Mouse (Mus musculus) embryonic facial prominence, embryonic 15.5 days (tissue): ENCODE measurements at regions not wholly inside any gene's neighbourhood (a gene's known extent, or its start where the extent isn't known, plus 50 kb on each side); places are given as distances from the start of the nearest gene placed in this dataset.

Source experiments
- ATAC-seq: fragments of 200-750 bp; cut with Nextera tagmentation; 2 replicates; pipeline ENCODE4 v1.8.0; 2017; ENCODE audit warnings: low read depth, moderate TSS enrichment; ENCODE audit not compliant: insufficient number of reproducible peaks, low FRiP score, low TSS enrichment
- H3K27ac ChIP-seq: fragments of 300-500 bp; sonication (generic); replicated peaks from 2 replicates; pipeline ENCODE4 v1.5.1; 2015; ENCODE audit warnings: mild to moderate bottlenecking, inconsistent platforms
- H3K27me3 ChIP-seq: fragments of 300-500 bp; sonication (generic); 2 replicates; pipeline ENCODE4 v1.6.1; 2015; ENCODE audit warnings: inconsistent platforms
- H3K36me3 ChIP-seq: fragments of 300-500 bp; sonication (generic); 2 replicates; pipeline ENCODE4 v1.6.1; 2015; ENCODE audit warnings: mild to moderate bottlenecking, inconsistent platforms
- H3K4me1 ChIP-seq: fragments of 300-500 bp; sonication (generic); 2 replicates; pipeline ENCODE4 v1.6.1; 2015; ENCODE audit warnings: inconsistent platforms
- H3K4me2 ChIP-seq: fragments of 300-500 bp; sonication (generic); replicated peaks from 2 replicates; pipeline ENCODE4 v1.6.1; 2015; ENCODE audit warnings: mild to moderate bottlenecking, inconsistent platforms
- H3K4me3 ChIP-seq: fragments of 300-500 bp; sonication (generic); replicated peaks from 2 replicates; pipeline ENCODE4 v1.5.1; 2015; ENCODE audit warnings: mild to moderate bottlenecking, inconsistent platforms
- H3K9ac ChIP-seq: fragments of 300-500 bp; sonication (generic); 2 replicates; pipeline ENCODE4 v1.6.1; 2015; ENCODE audit warnings: inconsistent platforms
- H3K9me3 ChIP-seq: fragments of 300-500 bp; sonication (generic); replicated peaks from 2 replicates; pipeline ENCODE4 v1.6.1; 2016; ENCODE audit warnings: inconsistent platforms
- WGBS: fragments of 180-500 bp; shearing (Covaris S2); methylation state at CpG from one replicate; pipeline ENCODE4 v1.1.7; 2015; 5-methylcytosine and 5-hydroxymethylcytosine counted together

- no peak for ATAC-seq
- H3K9ac ChIP-seq, result no peak overlapping the region
- WGBS, result 70% methylated on average over 6 of the region's 6 CpGs
Observed at GRCm38 (mm10) chr6:147789112-147789511, 257.9 kb upstream of the Far2 start.

GRCm38 (mm10) chr6:147793811-147794210 is 253.2 kb upstream of the Far2 start:
- Histone ChIP-seq H3K9me3 (no peaks in the 10 kb centered on the region), H3K36me3 (no peaks in the 10 kb centered on the region), H3K4me2 (no peak overlapping the region), H3K4me1 (0 out of 2 replicates have a peak, but pooled peaks cover 5% of the 10 kb centered on the region), H3K27me3 (peaks cover 7% of the 10 kb centered on the region; the same call in 1 of the 2 replicates), H3K9ac (no peak overlapping the region), H3K27ac (no peak overlapping the region), H3K4me3 (no peak overlapping the region)
- WGBS, result 53% methylated on average over 3 of the region's 3 CpGs
- ATAC-seq, result no peak

More at GRCm38 (mm10) chr6:147789112-147789511, 257.9 kb upstream of the Far2 start:
- Histone ChIP-seq H3K27ac (no peak overlapping the region), H3K27me3 (peaks cover 7% of the 10 kb centered on the region; the same call in 1 of the 2 replicates), H3K9me3 (no peaks in the 10 kb centered on the region), H3K4me2 (no peak overlapping the region), H3K4me3 (no peak overlapping the region), H3K4me1 (0 out of 2 replicates have a peak, but pooled peaks cover 4% of the 10 kb centered on the region), H3K36me3 (no peaks in the 10 kb centered on the region)

GRCm38 (mm10) chr6:147794351-147794750 is 252.7 kb upstream of the Far2 start:
- no peaks in the 10 kb centered on the region for H3K36me3 ChIP-seq
- H3K4me1 ChIP-seq, result 0 out of 2 replicates have a peak, but pooled peaks cover 5% of the 10 kb centered on the region
- H3K9me3 ChIP-seq, result no peaks in the 10 kb centered on the region
- H3K27me3 ChIP-seq, result peaks cover 2% of the 10 kb centered on the region; the same call in 1 of the 2 replicates
- no peak overlapping the region for H3K27ac ChIP-seq
- H3K4me2 ChIP-seq, result no peak overlapping the region
- no peak overlapping the region for H3K9ac ChIP-seq
- no peak for ATAC-seq
- WGBS, result 51% methylated on average over 4 of the region's 4 CpGs
- no peak overlapping the region for H3K4me3 ChIP-seq

- no peaks in the 10 kb centered on the region for H3K27me3 ChIP-seq
- no peak overlapping the region for H3K27ac ChIP-seq
- no peaks in the 10 kb centered on the region for H3K9me3 ChIP-seq
- no peak for ATAC-seq
- H3K4me3 ChIP-seq, result no peak overlapping the region
- no peak overlapping the region for H3K4me2 ChIP-seq
- H3K4me1 ChIP-seq, result 0 out of 2 replicates have a peak, but pooled peaks cover under 1% of the 10 kb centered on the region
- no peak overlapping the region for H3K9ac ChIP-seq
- H3K36me3 ChIP-seq, result no peaks in the 10 kb centered on the region
- WGBS, result 52% methylated on average over 9 of the region's 9 CpGs
Observed at GRCm38 (mm10) chr6:147799009-147799727, 247.9 kb upstream of the Far2 start.

- no peak overlapping the region for H3K9ac ChIP-seq
- H3K4me1 ChIP-seq, result no peaks in the 10 kb centered on the region
- H3K4me3 ChIP-seq, result no peak overlapping the region
- no peak overlapping the region for H3K27ac ChIP-seq
- WGBS, result 87% methylated on average over 6 of the region's 6 CpGs
- no peak for ATAC-seq
- H3K4me2 ChIP-seq, result no peak overlapping the region
- H3K36me3 ChIP-seq, result no peaks in the 10 kb centered on the region
- no peaks in the 10 kb centered on the region for H3K27me3 ChIP-seq
- no peaks in the 10 kb centered on the region for H3K9me3 ChIP-seq
Observed at GRCm38 (mm10) chr6:147799861-147800260, 247.2 kb upstream of the Far2 start.

GRCm38 (mm10) chr6:147800846-147801245 is 246.2 kb upstream of the Far2 start:
- no peak overlapping the region for H3K27ac ChIP-seq
- H3K36me3 ChIP-seq, result no peaks in the 10 kb centered on the region
- no peak overlapping the region for H3K4me3 ChIP-seq
- no peaks in the 10 kb centered on the region for H3K9me3 ChIP-seq
- H3K4me1 ChIP-seq, result no peaks in the 10 kb centered on the region
- H3K4me2 ChIP-seq, result no peak overlapping the region
- no peak overlapping the region for H3K9ac ChIP-seq
- no peaks in the 10 kb centered on the region for H3K27me3 ChIP-seq
- ATAC-seq, result no peak
- WGBS, result 82% methylated on average over 5 of the region's 5 CpGs

- Histone ChIP-seq H3K27me3 (no peaks in the 10 kb centered on the region), H3K4me1 (no peaks in the 10 kb centered on the region), H3K27ac (no peak overlapping the region), H3K4me2 (no peak overlapping the region), H3K9me3 (no peaks in the 10 kb centered on the region), H3K4me3 (no peak overlapping the region), H3K36me3 (no peaks in the 10 kb centered on the region), H3K9ac (no peak overlapping the region)
- ATAC-seq, result no peak
- WGBS, result 91% methylated on average over 2 of the region's 2 CpGs
Observed at GRCm38 (mm10) chr6:147803893-147804292, 243.2 kb upstream of the Far2 start.

GRCm38 (mm10) chr6:147810710-147811109 is 236.3 kb upstream of the Far2 start:
- Histone ChIP-seq H3K27me3 (no peaks in the 10 kb centered on the region), H3K4me1 (no peaks in the 10 kb centered on the region)
- 19% methylated on average over 1 of the region's 1 CpGs for WGBS

GRCm38 (mm10) chr6:147816861-147817260 is 230.2 kb upstream of the Far2 start:
- peak; percentile 83 for ATAC-seq
- Histone ChIP-seq H3K27ac (no peak overlapping the region), H3K9me3 (no peaks in the 10 kb centered on the region), H3K4me1 (no peaks in the 10 kb centered on the region), H3K36me3 (no peaks in the 10 kb centered on the region), H3K9ac (no peak overlapping the region), H3K4me3 (no peak overlapping the region), H3K4me2 (no peak overlapping the region), H3K27me3 (no peaks in the 10 kb centered on the region)
- WGBS, result 58% methylated on average over 7 of the region's 7 CpGs

More at GRCm38 (mm10) chr6:147810710-147811109, 236.3 kb upstream of the Far2 start:
- no peak for ATAC-seq
- no peak overlapping the region for H3K27ac ChIP-seq
- H3K36me3 ChIP-seq, result no peaks in the 10 kb centered on the region
- H3K9ac ChIP-seq, result no peak overlapping the region
- no peak overlapping the region for H3K4me2 ChIP-seq
- H3K4me3 ChIP-seq, result no peak overlapping the region
- no peaks in the 10 kb centered on the region for H3K9me3 ChIP-seq

- Histone ChIP-seq H3K27ac (no peak overlapping the region), H3K4me1 (no peaks in the 10 kb centered on the region), H3K27me3 (no peaks in the 10 kb centered on the region), H3K4me3 (no peak overlapping the region), H3K36me3 (no peaks in the 10 kb centered on the region), H3K4me2 (no peak overlapping the region), H3K9ac (no peak overlapping the region), H3K9me3 (no peaks in the 10 kb centered on the region)
- no peak for ATAC-seq
Observed at GRCm38 (mm10) chr6:147817262-147817661, 229.8 kb upstream of the Far2 start.

GRCm38 (mm10) chr6:147822215-147822614 is 224.8 kb upstream of the Far2 start:
- Histone ChIP-seq H3K27me3 (no peaks in the 10 kb centered on the region), H3K4me3 (no peak overlapping the region), H3K27ac (no peak overlapping the region), H3K4me1 (no peaks in the 10 kb centered on the region), H3K4me2 (no peak overlapping the region), H3K9me3 (no peaks in the 10 kb centered on the region), H3K36me3 (no peaks in the 10 kb centered on the region), H3K9ac (no peak overlapping the region)
- WGBS, result 26% methylated on average over 4 of the region's 4 CpGs
- ATAC-seq, result no peak

GRCm38 (mm10) chr6:147832521-147832920 is 214.5 kb upstream of the Far2 start:
- H3K27ac ChIP-seq, result no peak overlapping the region
- no peaks in the 10 kb centered on the region for H3K4me1 ChIP-seq
- no peak overlapping the region for H3K4me2 ChIP-seq
- H3K4me3 ChIP-seq, result no peak overlapping the region
- no peak for ATAC-seq
- no peaks in the 10 kb centered on the region for H3K27me3 ChIP-seq
- H3K9me3 ChIP-seq, result no peaks in the 10 kb centered on the region
- 70% methylated on average over 3 of the region's 3 CpGs for WGBS
- no peaks in the 10 kb centered on the region for H3K36me3 ChIP-seq
- no peak overlapping the region for H3K9ac ChIP-seq
